Mouse (Mus musculus) midbrain, embryonic 14.5 days (tissue): ENCODE data around the gene Nkrf. TPM values are rescaled to one million over a fixed set of nuclear protein-coding genes. Genes with fewer than 3 reads are reported as not detected.
A peak's percentile ranks its signal among the peaks of the same experiment; 100 is the strongest.

Source experiments
- ATAC-seq: fragments of 200-750 bp; cut with Nextera tagmentation; 2 replicates; pipeline ENCODE4 v1.8.0; 2017; ENCODE audit warnings: moderate number of reproducible peaks, moderate library complexity; ENCODE audit not compliant: low FRiP score, low TSS enrichment
- DNase-seq: peaks from one replicate; pipeline ENCODE4 v3.0.0-alpha.2; 2015
- H3K27ac ChIP-seq: fragments of 300-500 bp; sonication (generic); replicated peaks from 2 replicates; pipeline ENCODE4 v1.5.1; 2014; ENCODE audit warnings: mild to moderate bottlenecking, low read depth, low read length, moderate library complexity
- H3K27me3 ChIP-seq: fragments of 300-500 bp; sonication (generic); 2 replicates; pipeline ENCODE4 v1.6.1; 2014; ENCODE audit warnings: low read length, control low read depth, mixed read lengths; ENCODE audit not compliant: control insufficient read depth, insufficient read depth
- H3K36me3 ChIP-seq: fragments of 300-500 bp; sonication (generic); 2 replicates; pipeline ENCODE4 v1.6.1; 2014; ENCODE audit warnings: low read length, control low read depth; ENCODE audit not compliant: control insufficient read depth, insufficient read depth
- H3K4me1 ChIP-seq: fragments of 300-500 bp; sonication (generic); 2 replicates; pipeline ENCODE4 v1.6.1; 2014; ENCODE audit warnings: mild to moderate bottlenecking, antibody characterized with exemption, low read length, control low read depth; ENCODE audit not compliant: control insufficient read depth, insufficient read depth
- H3K4me2 ChIP-seq: fragments of 300-500 bp; sonication (generic); 2 replicates; pipeline ENCODE4 v1.6.1; 2014; ENCODE audit warnings: mild to moderate bottlenecking, low read length, moderate library complexity
- H3K4me3 ChIP-seq: fragments of 300-500 bp; sonication (generic); replicated peaks from 2 replicates; pipeline ENCODE4 v1.5.1; 2014; ENCODE audit warnings: low read depth, low read length
- H3K9ac ChIP-seq: fragments of 300-500 bp; sonication (generic); replicated peaks from 2 replicates; pipeline ENCODE4 v1.6.1; 2014; ENCODE audit warnings: mild to moderate bottlenecking, low read length, moderate library complexity
- H3K9me3 ChIP-seq: fragments of 300-500 bp; sonication (generic); 2 replicates; pipeline ENCODE4 v1.6.1; 2016; ENCODE audit warnings: low read length, control low read depth, mixed read lengths; ENCODE audit not compliant: control insufficient read depth
- WGBS: fragments of 180-500 bp; shearing (Covaris S2); extraction: QIAGEN DNeasy Blood & Tissue Kit; methylation state at CpG from one replicate; pipeline ENCODE4 v1.1.7; 2014; 5-methylcytosine and 5-hydroxymethylcytosine counted together
- polyA plus RNA-seq: library from polyadenylated mRNA; unstranded; fragments of >200 nt; fragmentation: Nextera tagmentation; extraction: Ambion mirVana; gene quantifications from 2 replicates; pipeline ENCODE4 v1.2.1, GENCODE M21; 2014

The Nkrf gene
- polyA plus RNA-seq = 17.5 and 20.0 TPM in 2 replicates

DNA sequence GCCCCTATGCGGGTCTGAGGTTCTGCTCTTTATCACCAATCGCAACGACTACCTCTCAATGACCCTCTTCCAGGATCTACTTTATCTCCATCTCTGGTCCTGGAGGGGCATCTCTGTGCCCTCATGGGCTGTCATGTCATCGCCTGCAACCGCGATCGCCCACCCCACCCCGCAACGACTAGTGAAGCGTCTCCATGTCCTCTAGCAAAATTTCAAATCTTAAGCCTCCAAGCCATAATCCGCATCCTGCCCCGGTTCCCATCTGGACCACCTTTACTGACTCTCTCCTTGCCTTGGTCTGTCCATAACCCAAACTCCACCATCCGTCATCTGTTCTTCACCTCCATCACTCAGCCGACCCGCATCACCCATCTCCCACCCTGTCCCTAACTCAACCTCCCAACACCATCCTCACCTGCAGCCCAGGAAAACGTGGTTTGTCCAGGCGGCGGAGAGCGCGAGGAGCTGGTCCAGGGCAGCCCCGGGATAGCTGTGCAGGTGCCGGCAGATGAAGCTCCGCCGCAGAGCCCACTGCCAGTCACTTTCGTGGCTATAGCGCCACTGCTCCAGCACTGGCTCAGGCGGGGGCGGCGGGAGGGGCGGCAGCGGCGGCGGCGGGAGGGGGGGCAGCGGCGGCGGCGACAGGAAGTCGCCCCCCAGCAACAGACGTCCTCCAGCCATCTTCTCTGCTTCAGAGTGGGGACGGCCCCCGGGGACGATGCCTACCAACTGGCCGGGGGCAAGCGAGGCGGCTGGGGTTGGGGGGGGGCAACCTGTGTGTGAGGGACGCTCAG, at the start of gene Nkrf:
Gene Nkrf (minus strand): TSS at position 579 of the 794 bp plus-strand sequence.
- Histone ChIP-seq H3K4me2 (peak within 1 kb of the TSS; percentile 53), H3K27me3 (no peaks in the 10 kb centered on the region), H3K9ac (peak within 1 kb of the TSS; percentile 67), H3K4me3 (peak within 1 kb of the TSS; percentile 51), H3K9me3 (no peaks in the 10 kb centered on the region), H3K4me1 (no peaks in the 10 kb centered on the region), H3K36me3 (no peaks in the 10 kb centered on the region), H3K27ac (peak within 1 kb of the TSS; percentile 87)
- ATAC-seq = peak; percentile 80
- DNase-seq = peak; percentile 63
- 26% methylated on average over 40 of the region's 47 CpGs for WGBS

DNA sequence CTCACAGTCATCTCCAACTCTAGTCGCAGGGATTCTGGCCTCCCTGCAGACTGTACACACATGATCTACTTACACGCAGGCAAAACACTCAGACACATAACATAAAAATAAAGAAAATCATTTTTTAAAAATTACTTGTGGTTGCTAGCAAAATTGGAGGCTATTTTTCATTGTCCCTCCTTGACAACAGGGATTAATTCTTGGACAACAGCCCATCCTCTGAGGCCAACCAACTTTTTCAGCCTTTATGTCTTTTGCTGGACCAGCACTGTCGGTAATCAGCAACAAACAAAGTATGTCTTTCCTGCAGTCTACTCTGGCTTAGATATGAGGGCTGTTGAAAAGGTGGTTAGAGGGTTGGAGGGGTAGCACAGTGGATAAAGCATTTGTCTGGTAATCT, 38.4 kb upstream of the Nkrf start:
- Histone ChIP-seq H3K4me2 (no peak overlapping the region), H3K27ac (no peak overlapping the region), H3K4me1 (no peaks in the 10 kb centered on the region), H3K9me3 (no peaks in the 10 kb centered on the region), H3K36me3 (peaks cover 11% of the 10 kb centered on the region; the same call in 1 of the 2 replicates), H3K27me3 (no peaks in the 10 kb centered on the region), H3K9ac (no peak overlapping the region), H3K4me3 (no peak overlapping the region)
- WGBS = 90% methylated on average over 3 of the region's 3 CpGs
- DNase-seq (no peak), ATAC-seq (no peak)

DNA sequence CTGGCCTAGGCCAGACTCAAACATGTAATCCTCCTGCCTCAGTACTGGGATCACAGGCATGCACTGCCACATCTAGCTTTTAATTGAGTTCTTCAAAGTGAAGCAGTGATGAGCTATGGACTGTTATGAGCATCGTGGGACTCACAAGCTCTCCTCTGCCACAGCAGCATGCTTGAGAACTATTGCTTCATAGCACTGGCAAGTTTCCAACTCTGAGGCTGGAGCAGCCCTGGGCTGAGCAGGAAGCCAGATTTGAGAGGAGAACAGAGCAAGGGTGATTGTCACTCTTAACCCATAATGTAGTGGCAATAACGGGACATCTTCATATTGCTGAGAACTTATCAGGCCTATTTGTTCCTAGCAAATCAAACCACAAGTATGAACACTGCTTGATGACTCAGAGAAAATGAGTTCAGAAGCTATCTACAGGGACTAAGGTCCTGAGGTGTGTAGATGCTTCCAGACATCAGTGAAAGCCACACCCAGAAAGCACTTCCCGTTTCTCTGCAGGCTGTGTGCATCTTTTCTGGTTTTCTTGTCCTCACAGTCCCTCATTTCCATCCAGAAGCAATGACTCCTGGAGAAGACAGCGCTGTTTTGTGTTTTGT, 37.2 kb upstream of the Nkrf start:
- H3K4me3 ChIP-seq = no peak overlapping the region
- no peaks in the 10 kb centered on the region for H3K27me3 ChIP-seq
- H3K9me3 ChIP-seq = no peaks in the 10 kb centered on the region
- no peak overlapping the region for H3K9ac ChIP-seq
- H3K4me1 ChIP-seq = no peaks in the 10 kb centered on the region
- H3K4me2 ChIP-seq = no peak overlapping the region
- ATAC-seq (no peak), DNase-seq (peak; percentile 34)
- WGBS = 85% methylated on average over 4 of the region's 4 CpGs
- peaks cover 7% of the 10 kb centered on the region; the same call in 1 of the 2 replicates for H3K36me3 ChIP-seq
- no peak overlapping the region for H3K27ac ChIP-seq

DNA sequence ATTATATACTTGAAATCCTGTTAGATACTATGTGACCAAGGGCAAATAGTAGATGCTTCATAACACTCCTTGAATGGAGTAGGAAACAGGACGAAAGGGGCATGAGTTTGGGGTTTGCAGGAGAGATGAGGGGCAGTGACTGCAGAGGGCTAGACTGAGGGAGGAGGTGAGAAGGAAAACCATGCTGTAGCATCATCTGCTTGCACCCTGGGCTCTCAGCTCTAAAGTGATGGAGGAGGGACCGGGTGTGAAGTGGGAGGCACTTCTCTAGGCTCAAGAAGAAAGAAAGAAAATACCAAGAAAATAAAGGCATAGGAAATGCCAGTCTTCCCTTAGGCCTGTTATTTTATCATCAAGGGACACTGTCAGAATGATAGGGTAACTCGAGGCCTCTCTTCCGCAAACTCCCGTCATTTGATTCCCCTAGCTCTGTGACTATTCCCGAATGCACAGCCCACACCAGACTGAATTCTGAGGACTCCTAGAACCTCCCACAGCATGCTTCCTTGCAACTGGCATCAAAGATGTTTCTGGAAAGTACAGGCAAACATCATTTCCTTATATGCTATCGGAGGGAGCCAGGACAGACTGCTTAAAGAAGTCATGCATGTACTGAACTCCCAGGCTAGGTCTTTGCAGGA, 32.7 kb upstream of the Nkrf start:
- H3K27me3 ChIP-seq = no peaks in the 10 kb centered on the region
- no peak overlapping the region for H3K27ac ChIP-seq
- ATAC-seq (no peak), DNase-seq (no peak)
- no peaks in the 10 kb centered on the region for H3K4me1 ChIP-seq
- no peak overlapping the region for H3K4me3 ChIP-seq
- H3K4me2 ChIP-seq = no peak overlapping the region
- H3K9me3 ChIP-seq = no peaks in the 10 kb centered on the region
- peaks cover 11% of the 10 kb centered on the region; the same call in 1 of the 2 replicates for H3K36me3 ChIP-seq
- WGBS = 78% methylated on average over 7 of the region's 7 CpGs
- no peak overlapping the region for H3K9ac ChIP-seq

DNA sequence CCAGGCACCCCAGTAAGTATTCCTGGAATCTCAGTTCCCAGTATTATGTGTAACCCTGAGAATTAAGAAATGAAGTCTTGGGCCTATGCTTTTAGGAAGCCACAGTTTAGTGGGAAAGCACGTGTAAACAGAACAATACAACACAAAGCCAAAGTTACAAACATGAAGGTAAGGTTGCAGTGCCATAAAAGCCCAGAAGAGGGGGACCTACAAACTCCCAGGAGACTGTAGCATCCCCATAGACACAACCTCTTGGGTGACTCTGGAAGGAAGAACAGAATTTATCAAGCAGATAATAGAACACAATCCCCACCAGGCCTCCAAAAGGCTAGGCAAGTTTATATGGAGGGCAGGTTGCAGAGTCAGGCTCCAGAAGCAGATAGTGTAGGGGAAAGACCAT, 27.9 kb upstream of the Nkrf start:
- peak; percentile 14 for DNase-seq
- ATAC-seq = no peak
- Histone ChIP-seq H3K4me3 (no peak overlapping the region), H3K4me1 (no peaks in the 10 kb centered on the region), H3K9me3 (no peaks in the 10 kb centered on the region), H3K36me3 (peaks cover 17% of the 10 kb centered on the region), H3K27ac (no peak overlapping the region), H3K4me2 (no peak overlapping the region), H3K27me3 (no peaks in the 10 kb centered on the region), H3K9ac (no peak overlapping the region)
- WGBS = 32% methylated on average over 1 of the region's 1 CpGs

DNA sequence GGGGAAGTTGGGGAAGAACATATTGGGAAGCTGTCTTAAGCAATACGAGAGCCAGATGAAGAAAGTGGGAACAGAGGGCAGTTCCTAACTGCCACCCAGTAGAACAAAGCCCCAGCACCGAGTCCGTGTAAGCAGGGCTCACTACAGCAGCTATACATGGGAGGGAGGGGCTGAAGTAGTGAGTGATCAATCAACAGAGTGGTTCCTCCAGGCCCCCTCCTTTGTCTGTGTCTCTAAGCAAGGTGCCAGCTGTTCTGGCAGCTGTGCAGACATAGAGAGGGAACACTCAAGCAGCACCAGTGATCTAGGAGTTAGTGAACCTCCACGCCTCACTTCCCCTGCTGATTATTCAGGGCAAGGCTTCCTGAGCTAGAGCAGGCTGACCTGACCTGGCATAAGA, 27.0 kb upstream of the Nkrf start:
- Histone ChIP-seq H3K4me1 (no peaks in the 10 kb centered on the region), H3K4me3 (no peak overlapping the region), H3K36me3 (peaks cover 21% of the 10 kb centered on the region), H3K4me2 (no peak overlapping the region), H3K27ac (no peak overlapping the region), H3K27me3 (no peaks in the 10 kb centered on the region), H3K9ac (no peak overlapping the region), H3K9me3 (no peaks in the 10 kb centered on the region)
- DNase-seq (no peak), ATAC-seq (no peak)
- 74% methylated on average over 4 of the region's 4 CpGs for WGBS

DNA sequence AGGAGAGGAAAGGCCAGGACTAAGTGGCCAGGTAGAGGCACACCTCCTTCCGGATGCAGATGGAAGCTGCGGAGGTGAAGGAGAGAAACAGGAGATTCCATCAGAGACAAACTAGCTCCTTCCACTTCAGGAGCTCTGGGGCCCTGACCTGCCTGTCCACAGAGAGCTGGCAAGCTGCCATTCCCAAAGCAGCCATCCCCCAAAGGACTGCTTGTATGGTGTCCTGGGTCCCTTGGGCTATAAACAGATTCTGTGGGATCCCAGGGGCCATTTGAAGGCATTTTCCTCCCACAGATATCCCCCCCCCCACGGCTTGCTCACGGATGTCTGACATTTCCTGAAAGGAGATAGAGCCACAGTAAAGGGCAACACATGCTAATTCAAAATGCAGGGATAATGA, 26.1 kb upstream of the Nkrf start:
- WGBS = 83% methylated on average over 4 of the region's 4 CpGs

DNA sequence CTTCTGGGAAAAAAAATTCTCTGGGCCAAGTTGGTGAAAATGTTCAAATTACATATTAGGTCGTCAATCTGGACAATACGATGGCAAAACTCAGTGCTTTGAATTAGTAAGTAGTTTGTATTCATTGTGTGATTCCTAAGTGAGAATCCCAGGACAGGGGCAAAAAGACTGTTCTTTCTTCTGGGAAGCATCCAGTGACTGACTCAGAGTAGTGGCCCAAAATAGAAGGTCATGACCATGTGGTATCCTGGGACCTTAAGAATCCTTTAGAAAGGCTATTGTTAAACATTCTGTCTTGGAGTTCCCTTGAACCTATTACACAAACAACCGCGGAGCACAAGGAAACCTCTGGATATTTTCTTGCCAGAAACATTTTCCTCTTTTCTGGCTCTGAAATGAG, 18.6 kb upstream of the Nkrf start:
- H3K4me2 ChIP-seq = no peak overlapping the region
- H3K36me3 ChIP-seq = 0 out of 2 replicates have a peak, but pooled peaks cover 7% of the 10 kb centered on the region
- H3K4me3 ChIP-seq = no peak overlapping the region
- no peak overlapping the region for H3K27ac ChIP-seq
- H3K9me3 ChIP-seq = no peaks in the 10 kb centered on the region
- WGBS = 92% methylated on average over 4 of the region's 4 CpGs
- H3K9ac ChIP-seq = no peak overlapping the region
- no peaks in the 10 kb centered on the region for H3K27me3 ChIP-seq
- no peaks in the 10 kb centered on the region for H3K4me1 ChIP-seq
- no peak for DNase-seq
- ATAC-seq = no peak

More for the DNA sequence above, 26.1 kb upstream of the Nkrf start:
- H3K36me3 ChIP-seq = peaks cover 21% of the 10 kb centered on the region
- no peak overlapping the region for H3K4me2 ChIP-seq
- DNase-seq = no peak
- H3K27ac ChIP-seq = no peak overlapping the region
- no peak for ATAC-seq
- no peak overlapping the region for H3K4me3 ChIP-seq
- H3K4me1 ChIP-seq = no peaks in the 10 kb centered on the region
- H3K27me3 ChIP-seq = no peaks in the 10 kb centered on the region
- H3K9ac ChIP-seq = no peak overlapping the region
- H3K9me3 ChIP-seq = no peaks in the 10 kb centered on the region
